Mouse (Mus musculus): ENCODE measurements around the gene Gemin5.
"Not testable (repeated sequence)": the region's sequence is repeated elsewhere in the genome, so short reads cannot be mapped to it uniquely, and the experiment has no call there.

The Gemin5 gene

DNA sequence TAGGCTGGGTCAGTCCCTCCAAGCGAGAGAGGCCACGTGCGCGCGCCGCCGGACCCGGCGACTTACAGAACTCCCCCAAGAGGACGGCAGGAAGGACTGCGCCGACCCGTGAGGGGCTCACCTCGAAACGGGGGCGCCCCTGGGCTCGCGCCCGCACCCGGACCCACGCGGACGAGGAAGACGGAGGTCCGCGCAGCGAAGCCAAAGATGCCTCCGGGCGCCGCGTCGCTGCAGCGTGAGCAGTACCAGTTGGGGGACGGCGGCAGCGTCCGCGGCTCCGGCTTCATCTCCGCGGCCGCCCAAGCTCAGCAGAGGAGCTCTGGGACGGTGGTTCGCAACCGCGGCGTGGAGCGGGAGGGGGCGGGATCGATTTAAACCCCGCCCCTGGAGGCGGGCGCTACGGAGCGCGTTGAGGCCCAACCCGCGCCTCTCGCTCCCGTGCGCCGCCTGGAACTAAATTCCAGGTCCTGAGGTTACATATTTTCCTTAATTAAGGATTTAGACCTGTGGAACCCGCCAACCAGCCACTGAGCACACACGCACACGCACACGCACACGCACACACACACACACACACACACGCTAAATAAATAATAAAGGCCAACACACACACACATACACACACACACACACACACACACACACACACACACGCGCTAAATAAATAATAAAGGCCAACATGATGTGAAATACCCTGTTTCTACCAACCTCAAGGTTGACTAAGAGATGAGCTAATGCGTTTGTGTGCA is at the start of gene Gemin5:
Gemin5 (minus strand) TSS at position 373 of the 749 bp plus-strand sequence.
- DNase-seq: peak; percentile 87

DNA sequence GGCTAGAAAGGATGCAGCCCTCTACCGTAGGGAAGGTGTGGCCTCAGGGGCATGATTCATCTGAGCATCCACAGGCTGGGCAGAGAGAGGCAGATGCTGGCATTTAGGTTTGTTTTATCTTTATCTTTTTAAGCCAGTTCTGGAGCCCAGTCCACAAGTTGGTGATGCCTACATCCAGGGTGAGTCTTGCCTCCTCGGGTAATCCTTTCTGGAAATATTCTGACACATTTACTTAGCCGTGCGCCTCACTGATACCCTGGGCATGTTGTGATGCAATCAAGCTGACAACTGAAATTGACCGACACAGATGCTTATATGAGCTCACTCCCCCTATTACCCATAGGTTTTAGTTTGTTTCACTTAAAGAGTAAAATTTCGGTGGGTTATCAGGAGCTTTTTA is 48.5 kb upstream of the Gemin5 start:
- no peak for DNase-seq

DNA sequence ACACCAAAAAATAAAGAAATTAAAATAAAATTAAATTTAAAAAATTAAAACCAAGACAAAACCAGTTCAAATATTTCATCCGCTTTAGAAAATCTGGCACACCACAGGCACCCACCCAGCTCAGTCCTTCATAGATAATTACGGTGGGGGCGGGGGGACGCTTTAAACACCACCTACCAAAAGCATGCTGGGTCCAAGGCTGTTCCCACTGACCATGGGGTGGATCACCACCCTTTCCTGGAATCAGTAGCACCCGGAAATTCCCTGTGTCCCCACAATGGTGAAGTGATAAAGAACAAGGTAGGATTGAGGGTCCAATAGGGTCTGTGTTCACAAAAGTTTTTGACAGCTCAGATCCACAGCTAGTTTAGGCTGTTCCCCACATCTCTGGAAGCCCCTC is 47.5 kb upstream of the Gemin5 start:
- DNase-seq: no peak

DNA sequence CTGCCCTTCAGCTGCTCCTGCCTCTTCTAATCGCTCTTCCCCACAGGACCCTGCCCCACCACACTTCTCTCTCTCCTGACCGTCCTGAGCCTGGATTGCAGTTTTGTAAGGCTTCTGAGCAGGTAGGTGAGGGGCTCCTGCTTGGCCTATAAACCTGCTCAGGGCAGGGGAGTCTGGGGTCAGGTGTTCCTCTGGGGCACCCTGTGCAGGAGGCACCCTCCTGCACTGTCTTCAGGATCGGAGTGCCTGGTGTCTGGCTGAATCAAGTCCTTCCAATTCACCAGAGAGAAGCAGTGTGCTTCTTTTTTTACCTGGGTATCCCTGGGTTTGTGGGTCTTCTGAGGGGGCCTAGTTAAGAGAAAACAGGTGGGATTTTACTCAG is 46.7 kb upstream of the Gemin5 start:
- DNase-seq: not testable (repeated sequence)

DNA sequence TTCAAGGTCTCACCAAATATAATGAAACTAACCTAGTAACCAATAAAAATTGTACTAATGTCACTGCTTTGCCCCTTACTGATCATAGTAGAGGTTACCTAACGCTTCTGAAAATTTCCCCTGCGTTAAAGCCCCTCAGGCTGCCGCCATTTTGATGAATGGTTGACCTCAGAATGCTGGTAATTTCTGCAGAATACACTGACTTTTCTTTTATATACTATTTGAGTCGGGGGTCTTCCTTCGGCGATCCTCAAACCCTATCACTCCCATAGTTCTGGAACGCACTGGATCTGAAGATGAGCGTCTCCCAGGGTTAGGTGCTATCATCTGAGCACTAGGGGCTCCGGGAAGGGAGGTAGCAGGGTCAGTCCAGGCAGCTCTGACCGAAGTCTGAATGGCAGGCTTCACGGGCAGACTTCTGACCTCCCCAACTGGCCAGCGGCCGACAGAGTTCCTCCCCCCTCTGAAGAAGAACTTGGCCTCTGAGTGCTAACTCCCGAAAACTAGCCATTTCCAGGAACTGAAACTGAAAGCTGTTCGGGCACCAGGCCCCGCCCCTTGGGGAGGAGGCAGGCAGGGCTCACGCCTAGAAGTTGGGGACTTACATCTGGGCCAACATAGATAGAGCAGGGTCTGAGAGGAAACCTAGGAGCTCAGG is 46.2 kb upstream of the Gemin5 start:
- DNase-seq: peak; percentile 14

DNA sequence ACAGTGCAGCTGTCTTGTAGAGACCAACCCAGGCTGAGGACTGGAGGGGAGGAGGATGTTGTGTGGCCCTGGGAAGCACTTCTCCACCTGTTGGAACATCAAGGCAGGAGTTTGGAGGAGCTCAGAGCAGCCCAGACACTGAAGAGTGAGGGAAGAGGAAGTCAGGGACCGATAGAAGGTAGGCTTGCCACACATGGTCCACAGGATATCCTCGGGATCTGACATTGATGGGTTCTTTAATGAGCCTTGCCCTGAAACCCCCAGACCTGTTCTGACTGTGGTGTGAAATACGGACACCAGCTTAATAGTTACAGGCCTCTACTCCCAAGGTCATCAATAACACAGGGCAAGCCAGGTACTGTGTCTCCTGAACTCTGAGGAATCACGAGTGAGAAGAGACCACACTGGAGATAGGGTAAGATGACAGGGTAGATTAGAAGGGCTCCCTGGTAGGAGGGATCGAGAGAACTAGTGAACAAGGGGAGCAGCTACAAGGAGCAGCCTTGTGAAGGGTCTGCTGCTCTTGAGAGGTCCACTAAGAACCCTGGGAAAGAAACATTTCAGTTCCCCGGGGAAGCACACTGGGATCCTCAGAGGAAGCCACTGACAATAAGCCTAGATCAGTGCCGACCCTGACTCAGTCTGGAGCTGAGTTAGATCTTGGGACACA is 45.5 kb upstream of the Gemin5 start:
- DNase-seq: no peak

DNA sequence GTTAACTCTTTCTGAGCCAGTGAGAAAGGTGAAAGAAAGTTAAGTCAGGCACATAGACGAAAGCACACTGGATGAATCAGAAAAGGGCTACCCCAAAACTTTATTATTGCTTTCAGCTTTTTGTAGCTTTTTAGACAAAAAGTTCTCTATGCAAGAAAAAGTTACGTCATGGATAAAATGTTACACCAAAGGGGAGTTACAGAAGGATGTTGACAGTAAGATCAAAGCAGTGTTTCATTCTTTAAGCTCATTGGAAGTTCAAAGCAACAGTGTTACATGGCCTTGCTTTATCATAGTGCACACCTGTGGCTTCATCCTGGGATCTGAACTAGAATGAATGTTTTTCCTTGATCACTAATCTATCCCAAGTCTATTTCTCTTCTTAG is 43.3 kb upstream of the Gemin5 start:
- no peak for DNase-seq

DNA sequence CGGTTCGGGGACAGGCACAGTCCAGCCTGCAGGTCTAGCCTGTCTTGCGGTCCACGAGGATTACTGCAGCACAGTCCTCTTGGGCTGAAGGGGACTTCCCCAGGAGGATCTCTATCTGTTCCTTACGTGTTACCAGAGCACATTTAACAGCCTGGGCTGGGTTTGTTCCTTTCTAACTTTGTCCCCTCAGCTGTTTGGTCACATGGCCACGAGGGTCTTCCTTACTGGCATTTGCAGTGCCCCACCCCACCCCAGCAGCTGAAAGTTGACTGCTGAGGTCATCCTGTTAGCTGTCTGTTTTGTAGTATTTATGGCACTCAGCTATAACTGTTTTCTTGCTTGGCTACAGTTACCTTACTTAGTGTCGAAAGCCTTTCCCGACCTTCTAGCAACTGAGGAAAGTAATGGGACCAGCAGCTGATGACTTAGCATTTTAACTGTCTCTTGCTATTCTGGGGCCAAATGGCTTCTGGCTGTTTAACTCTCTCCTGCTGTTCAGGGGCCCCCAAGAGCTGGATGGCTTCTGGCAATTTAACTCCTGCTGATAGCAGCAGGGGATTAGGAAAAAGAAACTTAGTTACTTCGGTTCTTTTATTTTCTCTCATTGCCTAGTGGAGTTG is 42.8 kb upstream of the Gemin5 start:
- no peak for DNase-seq

DNA sequence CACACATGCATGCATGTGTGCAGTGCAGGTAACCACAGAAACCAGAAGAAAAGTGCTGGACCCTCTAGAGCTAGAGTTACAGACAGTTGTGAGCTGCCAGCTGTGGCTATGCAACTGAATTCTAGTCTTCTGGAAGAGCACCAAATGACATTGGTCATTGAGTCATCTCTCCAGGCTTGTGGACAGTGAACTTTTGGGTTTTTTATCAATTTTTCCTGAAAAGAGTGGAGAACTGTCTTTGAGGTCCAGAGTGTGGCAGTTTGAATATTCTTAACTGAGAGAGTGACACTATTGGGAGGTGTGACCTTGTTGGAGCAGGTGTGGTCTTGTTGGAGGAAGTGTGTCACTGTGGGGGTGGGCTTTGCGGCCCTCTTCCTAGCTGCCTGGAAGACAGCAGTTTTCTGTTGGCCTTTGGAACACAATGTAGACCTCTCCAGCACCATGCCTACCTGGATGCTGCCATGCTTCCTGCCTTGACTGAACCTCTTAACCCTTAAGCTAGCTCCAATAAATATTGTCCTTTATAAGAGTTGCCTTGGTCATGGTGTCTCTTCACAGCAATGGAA is 42.1 kb upstream of the Gemin5 start:
- DNase-seq: no peak

DNA sequence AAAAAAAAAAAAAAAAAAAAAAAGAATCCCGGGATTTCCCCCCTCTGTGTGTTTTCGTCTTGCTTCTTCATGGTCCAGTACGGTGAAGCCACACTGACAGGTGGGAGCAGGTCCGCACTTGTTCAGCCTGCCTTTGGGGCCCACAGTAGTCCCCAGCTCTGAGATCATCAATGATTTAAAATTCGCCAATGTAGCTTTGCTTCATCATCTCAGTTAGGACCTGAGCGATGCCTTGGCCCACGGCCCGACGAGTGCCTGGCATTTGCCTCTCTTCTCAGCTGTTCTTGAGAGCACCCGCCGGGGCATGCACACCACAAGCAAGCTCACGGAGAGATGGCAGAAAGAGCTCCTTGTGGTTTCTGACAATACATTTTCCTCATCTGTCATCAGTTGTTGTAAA is 32.7 kb upstream of the Gemin5 start:
- DNase-seq: no peak

DNA sequence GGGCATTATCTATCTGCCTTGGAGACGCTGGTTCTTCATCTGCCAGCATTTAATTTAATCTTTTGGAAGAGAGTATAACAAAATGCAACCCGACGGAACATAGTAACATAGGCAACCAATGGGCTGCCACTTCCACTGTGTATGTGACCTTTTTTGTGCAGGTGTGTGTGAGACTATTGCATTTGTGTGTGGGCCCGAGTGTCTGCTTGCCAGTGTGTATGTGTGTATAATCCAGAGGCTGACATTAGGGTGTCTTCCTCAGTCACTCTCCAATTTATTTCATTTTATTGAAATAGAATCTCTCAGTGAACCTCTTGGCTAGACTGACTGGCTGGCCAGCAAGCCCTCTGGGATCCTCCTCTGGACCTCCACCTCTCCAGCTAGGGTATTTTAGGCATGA is 31.9 kb upstream of the Gemin5 start:
- DNase-seq: no peak

DNA sequence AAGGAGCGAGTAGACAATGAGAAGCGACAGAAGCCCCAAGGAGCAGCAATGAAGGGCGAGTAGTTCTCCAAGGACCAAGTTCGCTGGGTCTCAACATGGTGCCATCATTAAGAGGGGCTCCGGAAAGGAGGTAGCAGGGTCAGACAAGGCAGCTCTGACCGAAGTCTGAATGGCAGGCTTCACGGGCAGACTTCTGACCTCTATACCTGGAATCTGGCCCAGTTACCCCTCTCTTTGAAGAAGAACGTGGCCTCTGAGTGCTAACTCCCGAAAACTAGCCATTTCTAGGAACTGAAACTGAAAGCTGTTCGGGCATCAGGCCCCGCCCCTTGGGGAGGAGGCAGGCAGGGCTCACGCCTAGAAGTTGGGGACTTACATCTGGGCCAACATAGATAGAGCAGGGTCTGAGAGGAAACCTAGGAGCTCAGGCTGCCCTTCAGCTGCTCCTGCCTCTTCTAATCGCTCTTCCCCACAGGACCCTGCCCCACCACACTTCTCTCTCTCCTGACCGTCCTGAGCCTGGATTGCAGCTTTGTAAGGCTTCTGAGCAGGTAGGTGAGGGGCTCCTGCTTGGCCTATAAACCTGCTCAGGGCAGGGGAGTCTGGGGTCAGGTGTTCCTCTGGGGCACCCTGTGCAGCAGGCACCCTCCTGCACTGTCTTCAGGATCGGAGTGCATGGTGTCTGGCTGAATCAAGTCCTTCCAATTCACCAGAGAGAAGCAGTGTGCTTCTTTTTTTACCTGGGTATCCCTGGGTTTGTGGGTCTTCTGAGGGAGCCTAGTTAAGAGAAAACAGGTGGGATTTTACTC is 31.1 kb upstream of the Gemin5 start, which contains the start of the genes Igtp and Irgm2:
Igtp (plus strand) TSS at position 328 of the 809 bp plus-strand sequence.
Irgm2 (plus strand) TSS at position 390 of the 809 bp plus-strand sequence.
- peak; percentile 18 for DNase-seq

DNA sequence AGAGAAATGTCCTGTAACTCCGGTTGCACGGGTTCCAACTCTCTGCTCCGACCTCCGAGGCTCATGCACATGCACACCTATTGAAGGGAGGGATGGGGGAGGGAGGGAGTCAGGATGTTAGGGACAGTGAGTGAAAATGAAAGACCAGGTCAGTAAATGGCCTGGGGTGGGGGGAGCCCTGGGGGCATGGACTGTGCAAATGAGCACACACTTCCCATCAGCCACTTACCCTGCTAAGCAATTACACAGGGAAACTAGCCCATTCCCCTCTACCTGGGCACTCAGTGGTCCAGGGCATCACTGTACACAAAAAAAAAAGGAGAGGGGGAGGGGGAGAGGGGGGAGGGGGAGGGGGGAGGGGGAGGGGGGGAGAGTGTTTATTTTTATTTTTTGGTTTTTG is 30.3 kb upstream of the Gemin5 start:
- no peak for DNase-seq

DNA sequence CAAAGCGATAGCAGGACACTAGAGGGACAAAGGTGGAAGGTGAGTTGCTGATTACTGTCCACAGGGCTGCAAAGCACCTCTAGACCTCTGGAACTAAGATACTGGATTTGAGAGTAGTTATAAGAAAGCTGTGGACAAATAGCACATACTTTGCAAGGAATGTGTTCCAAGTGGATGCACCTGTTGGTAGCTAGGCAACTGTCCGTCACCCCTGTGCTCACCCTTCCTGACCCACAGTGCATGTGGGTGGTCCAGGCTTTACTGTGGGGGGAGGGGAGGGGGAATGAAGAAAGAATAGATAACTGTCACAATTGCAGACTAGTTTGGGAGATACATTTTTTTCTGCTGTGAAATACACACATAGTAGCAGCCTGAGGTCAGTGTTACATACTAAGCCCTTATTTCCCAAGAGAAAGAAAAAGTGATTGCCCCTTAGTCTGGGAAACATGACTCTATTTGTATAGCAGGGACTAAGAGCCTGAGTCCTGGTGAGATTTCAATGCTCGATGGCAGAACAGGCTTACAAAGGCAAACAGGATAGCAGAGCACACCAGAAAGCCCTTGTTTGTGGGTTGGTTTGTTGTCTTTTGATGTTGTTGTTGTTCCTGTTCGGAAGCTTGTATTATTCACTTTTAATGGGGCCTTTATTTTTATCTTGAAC is 25.7 kb upstream of the Gemin5 start:
- DNase-seq: no peak

DNA sequence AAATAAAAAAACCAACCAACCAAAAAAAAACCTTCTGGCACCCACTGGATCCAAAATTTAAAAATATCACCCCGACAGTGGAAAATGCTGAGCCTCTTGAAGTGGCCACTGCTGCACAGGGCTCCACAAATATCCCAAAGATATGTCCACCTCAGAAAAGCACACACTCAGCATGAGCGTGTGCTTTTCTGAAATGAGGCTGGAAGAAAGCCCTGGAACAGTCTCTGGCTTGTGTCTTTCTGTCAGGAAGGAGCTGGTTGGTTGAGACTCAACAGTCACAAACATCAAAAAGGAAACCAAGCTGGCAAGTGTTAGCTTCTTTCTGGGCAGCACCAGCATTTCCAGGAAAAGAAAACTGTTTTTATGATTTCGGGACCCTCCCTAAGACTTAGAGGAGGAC is 25.0 kb upstream of the Gemin5 start:
- no peak for DNase-seq

DNA sequence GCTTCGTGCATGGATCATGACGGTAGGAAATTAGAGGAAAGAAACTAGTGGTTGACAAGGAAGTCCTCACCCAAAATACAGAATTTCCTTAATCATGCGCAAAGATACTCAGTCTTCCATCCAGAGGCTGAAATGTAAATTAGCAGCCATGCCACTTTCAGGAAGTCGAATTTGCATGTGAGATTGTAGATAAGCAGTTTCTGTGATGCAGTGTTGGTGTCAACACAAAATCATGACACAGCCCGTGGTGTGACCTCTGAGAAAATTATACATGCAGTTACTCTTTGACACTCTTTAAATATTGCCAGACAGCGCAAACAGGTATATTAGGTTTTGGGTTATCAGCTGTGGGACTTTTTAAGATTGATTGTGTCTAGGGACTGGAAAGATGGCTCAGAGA is 21.3 kb upstream of the Gemin5 start:
- no peak for DNase-seq

DNA sequence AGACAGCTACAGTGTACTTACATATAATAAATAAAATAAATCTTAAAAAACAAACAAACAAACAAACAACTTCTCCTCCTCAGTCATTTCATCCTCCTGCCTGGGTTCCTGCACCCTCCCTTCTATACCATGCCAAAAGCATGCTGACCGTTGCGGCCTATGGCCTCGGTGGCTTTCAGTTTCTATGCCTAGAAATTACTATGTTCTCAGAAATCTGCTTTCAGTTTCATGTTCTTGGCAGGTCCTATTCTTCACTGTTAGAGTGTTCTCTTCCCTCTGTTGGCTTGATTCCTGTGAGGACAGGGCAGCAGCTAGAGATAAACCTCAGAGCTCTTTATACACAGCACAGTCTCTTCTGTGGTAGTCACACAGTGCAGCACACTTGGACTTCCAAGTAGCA is 15.2 kb upstream of the Gemin5 start:
- DNase-seq: no peak

DNA sequence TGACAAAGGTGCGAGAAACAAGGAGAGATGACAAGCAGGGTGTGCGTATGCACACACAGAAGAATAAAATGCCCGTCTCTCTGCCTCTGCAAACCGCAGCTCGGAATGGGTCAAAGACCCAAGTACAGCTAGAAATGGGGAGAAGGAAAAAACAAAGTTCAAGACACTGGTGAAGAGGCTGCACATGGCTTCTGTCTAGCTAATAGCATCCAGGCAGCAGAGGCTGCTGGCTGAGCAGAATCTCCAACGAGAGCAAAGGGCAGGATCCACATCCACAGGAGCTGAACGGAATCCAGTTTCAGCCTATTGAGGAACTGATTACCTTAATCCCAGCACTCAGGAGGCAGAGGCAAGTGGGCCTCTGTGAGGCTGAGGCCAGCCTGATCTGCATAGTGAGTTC is 12.4 kb upstream of the Gemin5 start:
- no peak for DNase-seq

DNA sequence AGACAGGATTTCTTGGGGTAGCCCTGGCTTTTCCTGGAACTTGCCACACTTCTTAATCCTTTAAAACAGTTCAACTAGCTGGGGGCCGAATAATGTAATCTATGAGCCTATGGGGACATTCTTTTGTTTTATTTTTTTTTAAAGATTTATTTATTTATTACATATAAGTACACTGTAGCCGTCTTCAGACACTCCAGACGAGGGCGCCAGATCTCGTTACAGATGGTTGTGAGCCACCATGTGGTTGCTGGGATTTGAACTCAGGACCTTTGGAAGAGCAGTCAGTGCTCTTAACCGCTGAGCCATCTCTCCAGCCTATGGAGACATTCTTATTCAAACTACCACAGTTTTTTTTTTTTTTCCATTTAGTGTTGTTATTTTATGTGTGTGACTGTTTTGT is 11.6 kb upstream of the Gemin5 start:
- DNase-seq: not testable (repeated sequence)

DNA sequence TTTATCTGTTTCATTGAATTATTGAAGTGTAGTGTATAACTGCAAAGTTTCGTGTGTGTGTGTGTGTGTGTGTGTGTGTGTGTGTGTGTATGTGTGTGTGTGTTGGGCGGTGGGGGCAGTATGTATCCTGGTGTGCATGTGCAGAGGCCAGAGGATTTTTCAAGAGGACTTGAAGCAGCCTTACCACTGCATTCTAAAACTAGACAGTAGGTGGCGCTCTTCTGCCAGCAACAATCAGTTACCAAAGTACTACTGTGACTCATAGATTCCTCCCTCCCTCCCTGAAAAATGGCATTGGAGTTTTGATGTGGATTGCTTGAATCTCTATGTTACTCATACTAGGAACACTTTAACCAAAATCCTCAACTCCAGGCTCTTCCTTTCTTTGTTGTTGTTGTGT is 11.2 kb upstream of the Gemin5 start:
- DNase-seq: peak; percentile 70

DNA sequence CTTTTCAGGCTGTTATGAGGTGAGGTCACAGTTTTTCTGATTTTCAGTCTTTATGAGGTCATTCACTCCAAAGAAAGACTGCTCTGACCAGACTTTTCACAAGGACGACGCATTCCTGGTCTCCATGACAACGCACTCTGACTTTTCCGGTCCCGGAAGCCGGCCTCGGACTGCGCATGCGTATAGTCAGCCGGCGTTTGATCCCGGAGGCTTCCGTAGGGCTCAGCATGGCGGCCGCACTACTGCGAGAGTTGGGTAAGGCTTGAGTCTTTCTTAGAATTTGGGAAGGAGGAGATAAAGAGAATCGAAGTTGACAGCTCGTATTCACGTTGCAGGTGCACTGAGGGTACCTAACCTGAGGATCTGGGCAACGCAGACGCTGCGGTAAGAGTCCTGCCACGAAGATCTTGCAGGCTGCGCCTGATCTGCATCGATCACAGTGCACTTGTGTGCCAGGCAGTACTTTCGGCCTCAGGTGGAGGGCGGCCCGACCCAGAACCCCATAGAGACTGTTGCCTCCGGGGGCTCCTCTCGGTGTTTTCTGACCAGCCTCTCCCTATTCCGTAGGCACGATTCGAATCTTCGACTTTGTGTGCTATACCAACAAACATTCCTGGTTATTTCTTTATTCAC is 3.2 kb upstream of the Gemin5 start, which contains the start of gene Mrpl22:
Mrpl22 (plus strand) TSS at position 203 of the 633 bp plus-strand sequence.
- DNase-seq: peak; percentile 97

Data from right cerebral cortex, postnatal 4 days (tissue).